23 mouse cellular contexts compared by ENCODE assay signal in genomic region chr16:6704847-6705246, GRCm38 (mm10).
A peak's percentile ranks its signal among the peaks of the same experiment; 100 is the strongest.
DNase-seq lines count a peak whose midpoint lies in the region; ATAC-seq lines count a peak whose summit lies in the region.
"Had no signal": no experiment of that assay in that cellular context is flagged by ENCODE, and none has a peak within 500 bp of the region (broad histone marks: within the 10 kb centered on the region; RNA-seq: fewer than 3 reads in every experiment).

No protein-coding gene starts in this region.

- DNase-seq in forebrain, embryonic 14.5 days (ENCODE audit: low spot score), result peak; percentile 44
- DNase-seq in forebrain, embryonic 11.5 days (ENCODE audit: low spot score), result no peak
- DNase-seq in frontal cortex, postnatal 10 days (ENCODE audit: low spot score in 2 of 2), result no peak
- DNase-seq in layer of hippocampus, adult 9-10 months (ENCODE audit: low spot score), result peak; percentile 30
- DNase-seq in layer of hippocampus, postnatal 10 days (ENCODE audit: low spot score in 2 of 2), result no peak
- peak; percentile 43 for DNase-seq in brain, adult 2 months (ENCODE audit: low read depth, low spot score)
- DNase-seq in kidney, postnatal 14 days, result no peak
- DNase-seq: adrenal gland, adult 8-10 months; adrenal gland, postnatal 36 days; B cell, adult 2 months; cerebellum, adult 18-20 months; cerebellum, adult 9-11 months; cerebellum, postnatal 36 days; gastrocnemius, adult 2 months; gastrocnemius, postnatal 25 days had no signal

- WGBS in forebrain, embryonic 14.5 days, result 75% methylated on average over 5 of the region's 5 CpGs
- WGBS in forebrain, embryonic 11.5 days, result 97% methylated on average over 5 of the region's 5 CpGs

- no peak overlapping the region for H3K4me2 ChIP-seq in forebrain, embryonic 14.5 days (ENCODE audit: low read length)
- no peak overlapping the region for H3K4me2 ChIP-seq in forebrain, embryonic 11.5 days (ENCODE audit: low read depth, low read length, severe bottlenecking)
- H3K4me2 ChIP-seq: embryonic facial prominence, embryonic 13.5 days; heart, embryonic 12.5 days; hindbrain, embryonic 15.5 days had no signal

- peak; percentile 57; the same call in 1 of the 2 replicates for ATAC-seq in forebrain, embryonic 14.5 days
- ATAC-seq in forebrain, embryonic 11.5 days (replicated peaks; ENCODE audit: low FRiP score), result no peak
- peak; percentile 41; the same call in 1 of the 2 replicates for ATAC-seq in frontal cortex, adult (ENCODE audit: low TSS enrichment)
- ATAC-seq: CD4-positive, CD25-positive, alpha-beta regulatory T cell, adult 4 months; inflammation-experienced regulatory T-cells, adult 6 months had no signal

- no peak overlapping the region for H3K4me3 ChIP-seq in forebrain, embryonic 14.5 days (ENCODE audit: low read depth, low read length)
- H3K4me3 ChIP-seq in forebrain, embryonic 11.5 days (ENCODE audit: low read depth, low read length), result no peak overlapping the region
- H3K4me3 ChIP-seq: embryonic facial prominence, embryonic 13.5 days; gastrocnemius, adult 2 months; heart, embryonic 12.5 days; hindbrain, embryonic 10.5 days; hindbrain, embryonic 15.5 days had no signal

- H3K27ac ChIP-seq in forebrain, embryonic 14.5 days (ENCODE audit: low read depth, low read length), result no peak overlapping the region
- no peak overlapping the region for H3K27ac ChIP-seq in forebrain, embryonic 11.5 days (ENCODE audit: low read depth, low read length)
- H3K27ac ChIP-seq: embryonic facial prominence, embryonic 13.5 days; gastrocnemius, adult 2 months; hindbrain, embryonic 10.5 days; hindbrain, embryonic 15.5 days had no signal

- H3K36me3 ChIP-seq in forebrain, embryonic 14.5 days (ENCODE audit: control insufficient read depth, insufficient read depth, low read length), result no peaks in the 10 kb centered on the region
- no peaks in the 10 kb centered on the region for H3K36me3 ChIP-seq in forebrain, embryonic 11.5 days (ENCODE audit: control insufficient read depth, insufficient read depth, low read length)
- H3K36me3 ChIP-seq: embryonic facial prominence, embryonic 13.5 days; G1E; heart, embryonic 12.5 days; hindbrain, embryonic 10.5 days; hindbrain, embryonic 15.5 days had no signal

- no peaks in the 10 kb centered on the region for H3K9me3 ChIP-seq in forebrain, embryonic 14.5 days (replicated peaks; ENCODE audit: control insufficient read depth, low read length)
- no peaks in the 10 kb centered on the region for H3K9me3 ChIP-seq in forebrain, embryonic 11.5 days (ENCODE audit: control insufficient read depth, low read length)
- H3K9me3 ChIP-seq: embryonic facial prominence, embryonic 13.5 days; G1E; heart, embryonic 12.5 days; hindbrain, embryonic 10.5 days; hindbrain, embryonic 15.5 days had no signal

- no peak overlapping the region for H3K9ac ChIP-seq in forebrain, embryonic 14.5 days (ENCODE audit: low read length)
- H3K9ac ChIP-seq in forebrain, embryonic 11.5 days (ENCODE audit: low read length), result no peak overlapping the region
- H3K9ac ChIP-seq: embryonic facial prominence, embryonic 13.5 days; heart, embryonic 12.5 days; hindbrain, embryonic 15.5 days had no signal

- no peaks in the 10 kb centered on the region for H3K4me1 ChIP-seq in forebrain, embryonic 14.5 days (ENCODE audit: control insufficient read depth, insufficient read depth, low read length)
- no peaks in the 10 kb centered on the region for H3K4me1 ChIP-seq in forebrain, embryonic 11.5 days (replicated peaks; ENCODE audit: control insufficient read depth, insufficient read depth, low read length)
- H3K4me1 ChIP-seq: embryonic facial prominence, embryonic 13.5 days; heart, embryonic 12.5 days; hindbrain, embryonic 10.5 days; hindbrain, embryonic 15.5 days had no signal

- H3K27me3 ChIP-seq in forebrain, embryonic 14.5 days (replicated peaks; ENCODE audit: control insufficient read depth, insufficient read depth, low read length), result no peaks in the 10 kb centered on the region
- H3K27me3 ChIP-seq in forebrain, embryonic 11.5 days (ENCODE audit: control insufficient read depth, insufficient read depth, low read length), result no peaks in the 10 kb centered on the region
- H3K27me3 ChIP-seq: embryonic facial prominence, embryonic 13.5 days; heart, embryonic 12.5 days; hindbrain, embryonic 15.5 days had no signal

Comparison
In these comparisons a context has a peak if more than half of its experiments do, and no peak if none do; other contexts are left out.
1. DNase-seq: peak in forebrain, embryonic 14.5 days (single experiment), layer of hippocampus, adult 9-10 months (single experiment) and brain, adult 2 months (single experiment); none in forebrain, embryonic 11.5 days (single experiment), frontal cortex, postnatal 10 days (0 of 2), layer of hippocampus, postnatal 10 days (0 of 2) and kidney, postnatal 14 days (single experiment).